Mouse (Mus musculus) testis, postnatal 10 days (tissue): ENCODE results near the gene Polh.

Source experiments
- DNase-seq: peaks from one replicate; pipeline ENCODE4 v3.0.0; 2021; ENCODE audit warnings: low spot score

The Polh gene

GRCm38 (mm10) chr17:46132058-46132718 lies 70.3 kb downstream of the Polh start:
- peak; percentile 89 for DNase-seq

DNA sequence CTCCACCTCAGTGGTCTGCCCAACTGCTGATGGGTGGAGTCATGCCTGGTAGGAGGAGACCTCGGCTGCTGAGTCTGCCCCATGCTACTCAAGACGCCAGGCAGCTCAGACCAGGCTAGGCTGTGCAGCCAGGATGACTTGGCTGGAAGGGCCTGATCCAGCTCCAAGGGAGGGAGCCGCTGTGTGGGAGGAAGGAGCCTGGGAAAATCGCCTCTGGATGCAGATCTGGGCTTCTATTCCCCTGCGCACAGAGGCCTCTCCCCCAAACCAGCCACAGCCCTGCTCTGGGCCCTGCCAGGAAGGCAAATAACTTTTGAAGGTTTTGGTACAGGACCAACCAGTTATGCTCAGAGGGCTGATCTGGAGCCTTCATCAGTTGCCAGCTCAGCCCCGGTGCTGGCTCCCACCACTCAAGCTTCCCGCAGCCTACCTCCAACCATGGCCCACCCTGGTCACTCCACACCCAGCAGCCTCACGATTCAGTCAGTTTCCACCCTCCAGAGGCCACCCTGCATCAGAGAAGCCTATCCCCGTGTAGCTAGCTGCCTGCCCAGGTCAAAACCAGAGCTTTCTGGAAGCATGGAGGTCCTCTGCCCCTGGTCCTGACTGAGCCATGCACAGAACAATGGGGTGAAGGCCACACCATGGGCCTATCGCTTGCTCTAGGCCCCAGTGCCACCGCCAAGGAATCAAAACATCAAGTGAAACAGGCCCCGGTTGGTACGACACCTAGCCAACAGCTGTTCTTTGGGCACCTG lies 72.5 kb downstream of the Polh start:
- peak; percentile 69 for DNase-seq

DNA sequence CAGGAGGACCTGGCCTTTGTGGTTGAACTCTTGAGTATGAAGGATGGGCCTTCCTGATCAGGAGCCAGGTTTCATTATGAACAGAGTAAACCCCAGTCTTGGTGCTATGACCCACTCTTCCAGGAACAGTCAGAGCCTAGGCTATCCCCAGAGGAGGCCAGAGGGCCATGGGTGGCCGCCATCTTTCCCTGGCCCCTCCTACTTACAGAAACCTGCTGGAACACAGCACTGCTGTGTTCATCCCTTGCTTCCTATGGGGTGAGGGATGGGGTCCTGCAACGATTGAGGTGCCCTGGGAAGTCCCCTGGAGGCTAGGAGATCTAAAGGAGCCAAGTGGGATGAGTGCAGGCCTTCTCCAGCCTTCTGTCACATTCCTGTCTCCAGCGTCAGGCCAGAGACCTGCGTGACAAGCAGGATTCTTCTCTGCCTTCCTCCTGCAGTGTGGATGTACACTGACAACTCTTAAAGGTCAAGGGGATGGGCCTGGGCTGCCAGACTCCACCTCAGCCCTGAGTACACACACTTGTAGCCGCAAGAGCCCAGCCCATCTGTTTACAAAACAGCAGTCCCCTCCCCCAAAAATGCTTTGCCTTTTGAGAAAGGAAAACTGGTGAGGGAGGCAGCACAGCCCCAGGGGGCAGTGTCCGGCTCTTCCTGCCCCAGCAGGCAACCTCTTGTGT lies 74.5 kb downstream of the Polh start:
- DNase-seq, result no peak

- no peak for DNase-seq
These were observed 75.8 kb downstream of the Polh start for GRCm38 (mm10) chr17:46126608-46127007.

- no peak for DNase-seq
These were observed 78.3 kb downstream of the Polh start for GRCm38 (mm10) chr17:46123953-46124700.

- DNase-seq, result no peak
These were observed 79.2 kb downstream of the Polh start for GRCm38 (mm10) chr17:46123285-46123684.

DNA sequence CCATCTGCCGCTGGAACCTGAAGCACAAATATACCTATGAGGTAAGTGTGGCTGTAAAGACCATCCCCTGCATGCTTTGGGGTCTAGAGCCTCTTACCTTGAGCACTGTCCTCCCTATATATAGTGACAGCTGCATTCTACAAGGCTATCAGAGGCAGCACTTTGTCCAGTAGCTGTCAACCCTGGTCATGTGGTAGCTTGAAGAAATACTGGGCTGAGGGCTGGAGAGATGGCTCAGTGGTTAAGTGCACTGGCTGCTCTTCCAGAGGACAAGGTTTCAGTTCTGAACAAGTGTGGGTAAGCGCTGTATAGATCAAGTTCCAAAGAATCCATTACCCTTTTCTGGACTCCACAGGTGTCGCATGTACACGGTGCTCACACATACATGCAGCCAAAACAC lies 79.7 kb downstream of the Polh start:
- no peak for DNase-seq
